Comparison of ENCODE assay signal across 23 mouse cellular contexts in the genomic region with DNA sequence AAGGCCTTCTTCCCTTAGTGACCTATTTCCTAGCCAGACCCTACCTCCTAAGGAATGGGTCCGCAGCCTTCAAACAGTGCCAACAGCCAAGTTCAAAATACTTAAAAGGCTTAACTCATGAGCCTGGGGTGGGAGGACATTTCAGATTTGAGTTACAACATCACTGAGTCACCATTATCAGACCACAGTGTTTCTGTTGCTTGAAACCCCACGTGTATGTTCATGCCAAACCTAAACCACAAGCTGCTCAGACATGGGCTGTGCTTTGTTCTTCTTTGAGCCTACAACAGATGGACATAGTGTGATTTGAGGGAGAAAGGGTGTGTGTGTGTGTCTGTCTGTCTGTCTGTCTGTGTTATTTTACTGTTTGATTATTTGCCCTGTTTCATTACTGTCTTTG. TPM values are rescaled to one million over a fixed set of nuclear protein-coding genes. Genes with fewer than 3 reads are reported as not detected.
DNase-seq lines count a peak whose midpoint lies in the region; ATAC-seq and TF ChIP-seq lines count a peak whose summit lies in the region.
"Had no signal": no experiment of that assay in that cellular context is flagged by ENCODE, and none has a peak within 500 bp of the region (broad histone marks: within the 10 kb centered on the region; RNA-seq: fewer than 3 reads in every experiment).

No protein-coding gene starts in this region.

- TF ChIP-seq CTCF in lung, postnatal 0 days (IDR thresholded peaks at IDR 0.05), result no peak
- TF ChIP-seq CTCF in hindbrain, postnatal 0 days (IDR thresholded peaks at IDR 0.05; ENCODE audit: low read depth), result no peak

- ATAC-seq in lung, postnatal 0 days, result peak; percentile 32; the same call in 1 of the 2 replicates
- peak; percentile 72 for ATAC-seq in megakaryocyte, adult 5-6 weeks (ENCODE audit: poor library complexity, severe bottlenecking)
- ATAC-seq in hindbrain, postnatal 0 days, result no peak
- ATAC-seq in kidney, embryonic 16.5 days (ENCODE audit: low FRiP score, low TSS enrichment), result no peak
- ATAC-seq: hindbrain, embryonic 16.5 days; liver, embryonic 12.5 days; midbrain, embryonic 16.5 days had no signal

- peak; percentile 49 for DNase-seq in adrenal gland, adult 2 months
- no peak for DNase-seq in adrenal gland, postnatal 25 days
- DNase-seq in lung, postnatal 0 days (ENCODE audit: low spot score), result peak; percentile 30
- no peak for DNase-seq in lung, postnatal 4 days
- DNase-seq in brain, adult 2 months (ENCODE audit: low read depth, low spot score), result peak; percentile 42
- no peak for DNase-seq in hindbrain, postnatal 0 days (ENCODE audit: low spot score)
- DNase-seq: B cell, adult 2 months; cerebellum, adult 9-11 months; gastrocnemius, postnatal 10 days; heart, adult 2 months; heart, postnatal 36 days; kidney, adult 11 months; lung, embryonic 14.5 days; right cerebral cortex, postnatal 25 days had no signal

- H3K9ac ChIP-seq in lung, postnatal 0 days (replicated peaks; ENCODE audit: low read depth), result no peak overlapping the region
- no peak overlapping the region for H3K9ac ChIP-seq in hindbrain, postnatal 0 days (replicated peaks; ENCODE audit: low read length)
- no peak overlapping the region for H3K9ac ChIP-seq in kidney, embryonic 16.5 days (replicated peaks; ENCODE audit: low read length)
- H3K9ac ChIP-seq: embryonic facial prominence, embryonic 13.5 days; liver, embryonic 12.5 days; lung, embryonic 14.5 days had no signal

- no peak overlapping the region for H3K4me2 ChIP-seq in lung, postnatal 0 days (replicated peaks; ENCODE audit: low read depth, low read length)
- no peak overlapping the region for H3K4me2 ChIP-seq in hindbrain, postnatal 0 days (ENCODE audit: low read depth, low read length)
- no peak overlapping the region for H3K4me2 ChIP-seq in kidney, embryonic 16.5 days (replicated peaks; ENCODE audit: low read depth, low read length)
- H3K4me2 ChIP-seq: embryonic facial prominence, embryonic 13.5 days; liver, embryonic 12.5 days; lung, embryonic 14.5 days had no signal

- no peaks in the 10 kb centered on the region for H3K4me1 ChIP-seq in lung, postnatal 0 days (ENCODE audit: insufficient read depth, low read depth, low read length)
- H3K4me1 ChIP-seq in hindbrain, postnatal 0 days (ENCODE audit: insufficient read depth, low read length), result no peaks in the 10 kb centered on the region
- H3K4me1 ChIP-seq in kidney, embryonic 16.5 days (ENCODE audit: insufficient read depth, low read length), result peaks cover 16% of the 10 kb centered on the region
- H3K4me1 ChIP-seq: liver, embryonic 12.5 days had no signal

- TF ChIP-seq EP300 in lung, postnatal 0 days (IDR thresholded peaks at IDR 0.05), result no peak

- peaks cover 5% of the 10 kb centered on the region; the same call in 1 of the 2 replicates for H3K36me3 ChIP-seq in lung, postnatal 0 days (ENCODE audit: insufficient read depth, low read length)
- no peaks in the 10 kb centered on the region for H3K36me3 ChIP-seq in hindbrain, postnatal 0 days (ENCODE audit: insufficient read depth, low read length)
- H3K36me3 ChIP-seq in kidney, embryonic 16.5 days (ENCODE audit: insufficient read depth, low read length), result peaks cover 40% of the 10 kb centered on the region

- no peaks in the 10 kb centered on the region for H3K9me3 ChIP-seq in lung, postnatal 0 days (ENCODE audit: low read length)
- no peaks in the 10 kb centered on the region for H3K9me3 ChIP-seq in hindbrain, postnatal 0 days (ENCODE audit: low read length)
- H3K9me3 ChIP-seq in kidney, embryonic 16.5 days (ENCODE audit: low read length), result no peaks in the 10 kb centered on the region
- H3K9me3 ChIP-seq: embryonic facial prominence, embryonic 13.5 days; liver, embryonic 12.5 days had no signal

- H3K27me3 ChIP-seq in lung, postnatal 0 days (replicated peaks; ENCODE audit: insufficient read depth, low read length), result no peaks in the 10 kb centered on the region
- H3K27me3 ChIP-seq in hindbrain, postnatal 0 days (ENCODE audit: insufficient read depth, low read length), result no peaks in the 10 kb centered on the region
- no peaks in the 10 kb centered on the region for H3K27me3 ChIP-seq in kidney, embryonic 16.5 days (ENCODE audit: insufficient read depth, low read length)
- H3K27me3 ChIP-seq: embryonic facial prominence, embryonic 13.5 days; liver, embryonic 12.5 days had no signal

- WGBS in lung, postnatal 0 days, result 75% methylated on average over 2 of the region's 2 CpGs
- 78% methylated on average over 2 of the region's 2 CpGs for WGBS in hindbrain, postnatal 0 days
- 74% methylated on average over 2 of the region's 2 CpGs for WGBS in kidney, embryonic 16.5 days

- H3K4me3 ChIP-seq in lung, postnatal 0 days (ENCODE audit: low read depth, low read length), result no peak overlapping the region
- H3K4me3 ChIP-seq in hindbrain, postnatal 0 days (ENCODE audit: low read length), result no peak overlapping the region
- H3K4me3 ChIP-seq in kidney, embryonic 16.5 days (ENCODE audit: low read length), result no peak overlapping the region
- H3K4me3 ChIP-seq: embryonic facial prominence, embryonic 13.5 days; heart, adult 2 months; liver, embryonic 12.5 days had no signal

- H3K27ac ChIP-seq in lung, postnatal 0 days (ENCODE audit: low read length), result no peak overlapping the region
- H3K27ac ChIP-seq in hindbrain, postnatal 0 days, result no peak overlapping the region
- H3K27ac ChIP-seq in kidney, embryonic 16.5 days (ENCODE audit: low read length), result no peak overlapping the region
- H3K27ac ChIP-seq: heart, adult 2 months; kidney, postnatal 0 days; liver, embryonic 12.5 days; stomach, postnatal 0 days had no signal

RNA-seq across cellular contexts. Expression of a gene that starts 24.4 kb away (rescaled TPM):
- 10 to 100 TPM; 39.3 to 56.7 TPM for total RNA-seq in adrenal gland, adult 2 months (2021)
- polyA plus RNA-seq in adrenal gland, adult 2 months (2012; rRNA removed), result 8.0 and 8.6 TPM in 2 replicates
- 45.8 and 46.1 TPM in 2 replicates for total RNA-seq in adrenal gland, postnatal 25 days (2021)
- polyA plus RNA-seq in lung, postnatal 0 days (2015; fragmentation: Nextera tagmentation; extraction: Ambion mirVana), result 305 and 333 TPM in 2 replicates
- total RNA-seq in megakaryocyte, adult 5-6 weeks (2015), result 0.16 and 1.1 TPM in 2 replicates
- 0.44 and 0.89 TPM in 2 replicates for total RNA-seq in megakaryocyte, adult 5-6 weeks (2017)
- total RNA-seq in hindbrain, postnatal 0 days (2014; rRNA removed), result 53.1 and 53.5 TPM in 2 replicates
- 71.5 and 71.8 TPM in 2 replicates for polyA plus RNA-seq in hindbrain, postnatal 0 days (2015; fragmentation: Nextera tagmentation; extraction: Ambion mirVana)
- 657 and 680 TPM in 2 replicates for polyA plus RNA-seq in kidney, embryonic 16.5 days (2015; fragmentation: Nextera tagmentation; extraction: Ambion mirVana)

RNA-seq across cellular contexts. Expression of a gene that starts 59.8 kb away (rescaled TPM):
- under 1 TPM in 1 of 2 experiments, not detected in 1; 0.69 TPM for total RNA-seq in adrenal gland, adult 2 months (2021)
- polyA plus RNA-seq in adrenal gland, adult 2 months (2012; rRNA removed), result 0.24 TPM in 1 of 2 replicates, not detected in the other
- 0.27 TPM in 1 of 2 replicates, not detected in the other for total RNA-seq in adrenal gland, postnatal 25 days (2021)
- 0.61 and 0.73 TPM in 2 replicates for polyA plus RNA-seq in lung, postnatal 0 days (2015; fragmentation: Nextera tagmentation; extraction: Ambion mirVana)
- total RNA-seq in megakaryocyte, adult 5-6 weeks (2015), result not detected in 2 replicates
- not detected in 2 replicates for total RNA-seq in megakaryocyte, adult 5-6 weeks (2017)
- total RNA-seq in hindbrain, postnatal 0 days (2014; rRNA removed), result not detected in 2 replicates
- 0.18 and 0.21 TPM in 2 replicates for polyA plus RNA-seq in hindbrain, postnatal 0 days (2015; fragmentation: Nextera tagmentation; extraction: Ambion mirVana)
- 0.67 and 0.71 TPM in 2 replicates for polyA plus RNA-seq in kidney, embryonic 16.5 days (2015; fragmentation: Nextera tagmentation; extraction: Ambion mirVana)
- polyA plus RNA-seq: hindbrain, embryonic 16.5 days; limb, embryonic 11.5 days; liver, embryonic 12.5 days; midbrain, embryonic 16.5 days had no signal

Comparison
In these comparisons a context has a peak if more than half of its experiments do, and no peak if none do; other contexts are left out.
1. DNase-seq: peak in adrenal gland, adult 2 months (single experiment), lung, postnatal 0 days (single experiment) and brain, adult 2 months (single experiment); none in adrenal gland, postnatal 25 days (single experiment), lung, postnatal 4 days (0 of 2) and hindbrain, postnatal 0 days (single experiment).
2. ATAC-seq: peak in lung, postnatal 0 days (single experiment) and megakaryocyte, adult 5-6 weeks (single experiment); none in hindbrain, postnatal 0 days (single experiment) and kidney, embryonic 16.5 days (single experiment).
3. RNA of a gene that starts 24.4 kb away (total RNA-seq): 39.3 to 56.7 TPM in adrenal gland, adult 2 months, 53.1 to 53.5 TPM in hindbrain, postnatal 0 days and 45.8 to 46.1 TPM in adrenal gland, postnatal 25 days; 0.16 to 1.1 TPM in megakaryocyte, adult 5-6 weeks; every median in the first group is over 10 times any median in the second.